Mouse (Mus musculus) G1E (cell line): ENCODE results near the gene Fhit.

Experiments
- CTCF ChIP-seq: IDR thresholded peaks from 2 replicates; pipeline ENCODE4 v1.5.1; 2012; ENCODE audit warnings: low read depth, low read length, inconsistent platforms, mixed read lengths
- GATA1 ChIP-seq: IDR thresholded peaks from 2 replicates; pipeline ENCODE4 v1.6.1; 2012; ENCODE audit warnings: borderline replicate concordance, low read length, inconsistent platforms, mixed read lengths

DNA sequence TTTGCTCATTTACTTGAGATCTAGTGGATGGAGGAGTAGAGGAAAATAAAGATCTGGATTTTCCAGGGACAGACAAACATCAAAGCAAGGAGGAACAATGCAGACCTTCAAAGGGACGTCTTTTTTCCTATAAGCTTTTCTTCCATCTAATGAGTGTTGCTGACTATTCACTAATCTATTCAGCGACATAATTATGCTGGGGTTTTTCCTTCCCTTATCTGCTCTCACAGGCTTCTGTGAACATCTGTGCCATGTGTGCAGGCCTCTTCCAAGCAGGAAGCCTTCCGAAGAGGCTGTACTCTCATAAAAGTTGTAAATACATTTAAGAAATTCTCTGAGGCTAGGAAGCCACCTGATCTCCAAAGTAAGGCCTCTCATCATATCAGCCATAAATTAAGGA lies 228.2 kb downstream of the Fhit start:
- TF ChIP-seq GATA1 = no peak
- TF ChIP-seq CTCF = no peak
